Mouse (Mus musculus): Measurements from ENCODE around the gene Olfr724.
"Not testable (repeated sequence)": the region's sequence is repeated elsewhere in the genome, so short reads cannot be mapped to it uniquely, and the experiment has no call there.

Olfr724 gene

GRCm38 (mm10) chr14:49963174-49963573 lies at the start of gene Olfr724:
Olfr724 (minus strand) TSS chr14:49963274.
- not testable (repeated sequence) for DNase-seq

GRCm38 (mm10) chr14:49955890-49956289 lies 7.2 kb downstream of the Olfr724 start:
- DNase-seq: no peak

GRCm38 (mm10) chr14:49931687-49932086 lies 31.4 kb downstream of the Olfr724 start, which contains the start of gene Olfr723:
Olfr723 (minus strand) TSS chr14:49931787.
- DNase-seq: not testable (repeated sequence)

All from cerebellum, postnatal 10 days (tissue).